Mouse (Mus musculus) midbrain, postnatal 0 days (tissue): ENCODE measurements at regions not wholly inside any gene's neighbourhood (a gene's known extent, or its start where the extent isn't known, plus 50 kb on each side); places are given as distances from the start of the nearest gene placed in this dataset.

Experiments used
- ATAC-seq: fragments of 200-750 bp; cut with Nextera tagmentation; 2 replicates; pipeline ENCODE4 v1.8.0; 2017; ENCODE audit warnings: moderate number of reproducible peaks, mild to moderate bottlenecking, moderate TSS enrichment, moderate library complexity; ENCODE audit not compliant: low FRiP score
- DNase-seq: peaks from one replicate; pipeline ENCODE4 v3.0.0-alpha.2; 2015; ENCODE audit warnings: low spot score
- H3K27ac ChIP-seq: fragments of 300-500 bp; sonication (generic); 2 replicates; pipeline ENCODE4 v1.5.1; 2014; ENCODE audit warnings: low read depth, mild to moderate bottlenecking, low read length, mixed read lengths
- H3K27me3 ChIP-seq: fragments of 300-500 bp; sonication (generic); 2 replicates; pipeline ENCODE4 v1.6.1; 2014; ENCODE audit warnings: low read length, control low read depth, mixed read lengths; ENCODE audit not compliant: insufficient read depth
- H3K36me3 ChIP-seq: fragments of 300-500 bp; sonication (generic); 2 replicates; pipeline ENCODE4 v1.6.1; 2014; ENCODE audit warnings: low read length, control low read depth, mixed read lengths; ENCODE audit not compliant: insufficient read depth
- H3K4me1 ChIP-seq: fragments of 300-500 bp; sonication (generic); 2 replicates; pipeline ENCODE4 v1.6.1; 2014; ENCODE audit warnings: mild to moderate bottlenecking, control low read depth, antibody characterized with exemption, low read length, mixed read lengths; ENCODE audit not compliant: insufficient read depth
- H3K4me2 ChIP-seq: fragments of 300-500 bp; sonication (generic); 2 replicates; pipeline ENCODE4 v1.6.1; 2014; ENCODE audit warnings: low read depth, mild to moderate bottlenecking, low read length, mixed read lengths; ENCODE audit not compliant: poor library complexity, severe bottlenecking
- H3K4me3 ChIP-seq: fragments of 300-500 bp; sonication (generic); 2 replicates; pipeline ENCODE4 v1.5.1; 2014; ENCODE audit warnings: low read depth, mild to moderate bottlenecking, low read length, moderate library complexity
- H3K9ac ChIP-seq: fragments of 300-500 bp; sonication (generic); replicated peaks from 2 replicates; pipeline ENCODE4 v1.6.1; 2014; ENCODE audit warnings: mild to moderate bottlenecking, low read length, moderate library complexity, mixed read lengths; ENCODE audit not compliant: poor library complexity, severe bottlenecking
- H3K9me3 ChIP-seq: fragments of 300-500 bp; sonication (generic); 2 replicates; pipeline ENCODE4 v1.6.1; 2016; ENCODE audit warnings: low read length, control low read depth
- CTCF ChIP-seq: IDR thresholded peaks from 2 replicates; pipeline ENCODE4 v1.5.1; 2016; ENCODE audit warnings: antibody characterized with exemption, mild to moderate bottlenecking
- WGBS: fragments of 180-500 bp; shearing (Covaris S2); extraction: QIAGEN DNeasy Blood & Tissue Kit; methylation state at CpG from one replicate; pipeline ENCODE4 v1.1.7; 2014; 5-methylcytosine and 5-hydroxymethylcytosine counted together

- Histone ChIP-seq H3K4me1 (no peaks in the 10 kb centered on the region), H3K9me3 (no peaks in the 10 kb centered on the region), H3K4me3 (no peak overlapping the region), H3K27ac (no peak overlapping the region), H3K4me2 (no peak overlapping the region), H3K9ac (no peak overlapping the region), H3K36me3 (no peaks in the 10 kb centered on the region), H3K27me3 (no peaks in the 10 kb centered on the region)
- DNase-seq, result no peak
- ATAC-seq, result no peak
- 89% methylated on average over 6 of the region's 6 CpGs for WGBS
- TF ChIP-seq CTCF, result no peak
Observed at GRCm38 (mm10) chr1:42025781-42026180, 669.8 kb upstream of the Pou3f3 start.

GRCm38 (mm10) chr1:42026423-42026822 is 669.1 kb upstream of the Pou3f3 start:
- no peaks in the 10 kb centered on the region for H3K27me3 ChIP-seq
- no peak overlapping the region for H3K27ac ChIP-seq
- no peaks in the 10 kb centered on the region for H3K9me3 ChIP-seq
- no peaks in the 10 kb centered on the region for H3K36me3 ChIP-seq
- no peak overlapping the region for H3K9ac ChIP-seq
- H3K4me2 ChIP-seq, result no peak overlapping the region
- TF ChIP-seq CTCF, result no peak
- H3K4me3 ChIP-seq, result no peak overlapping the region
- ATAC-seq (no peak), DNase-seq (no peak)
- WGBS, result 63% methylated on average over 5 of the region's 5 CpGs
- H3K4me1 ChIP-seq, result no peaks in the 10 kb centered on the region

GRCm38 (mm10) chr1:42033786-42034185 is 661.8 kb upstream of the Pou3f3 start:
- H3K27me3 ChIP-seq, result no peaks in the 10 kb centered on the region
- H3K4me1 ChIP-seq, result no peaks in the 10 kb centered on the region
- DNase-seq (no peak), ATAC-seq (no peak)
- H3K27ac ChIP-seq, result no peak overlapping the region
- H3K4me2 ChIP-seq, result no peak overlapping the region
- WGBS, result 86% methylated on average over 2 of the region's 2 CpGs
- H3K9ac ChIP-seq, result no peak overlapping the region
- H3K36me3 ChIP-seq, result no peaks in the 10 kb centered on the region
- no peak overlapping the region for H3K4me3 ChIP-seq
- H3K9me3 ChIP-seq, result no peaks in the 10 kb centered on the region
- TF ChIP-seq CTCF, result no peak

GRCm38 (mm10) chr1:42035371-42035770 is 660.2 kb upstream of the Pou3f3 start:
- H3K36me3 ChIP-seq, result no peaks in the 10 kb centered on the region
- ATAC-seq, result no peak
- no peak overlapping the region for H3K4me3 ChIP-seq
- H3K27ac ChIP-seq, result no peak overlapping the region
- no peak for TF ChIP-seq CTCF
- H3K4me2 ChIP-seq, result no peak overlapping the region
- no peaks in the 10 kb centered on the region for H3K27me3 ChIP-seq
- WGBS, result 87% methylated on average over 4 of the region's 4 CpGs
- H3K9me3 ChIP-seq, result no peaks in the 10 kb centered on the region
- no peak for DNase-seq
- no peak overlapping the region for H3K9ac ChIP-seq
- H3K4me1 ChIP-seq, result no peaks in the 10 kb centered on the region

- H3K27ac ChIP-seq, result no peak overlapping the region
- no peak overlapping the region for H3K4me3 ChIP-seq
- no peak overlapping the region for H3K9ac ChIP-seq
- H3K4me2 ChIP-seq, result no peak overlapping the region
- TF ChIP-seq CTCF, result no peak
- WGBS, result 73% methylated on average over 2 of the region's 2 CpGs
- no peak for DNase-seq
- no peaks in the 10 kb centered on the region for H3K9me3 ChIP-seq
- no peaks in the 10 kb centered on the region for H3K36me3 ChIP-seq
- H3K4me1 ChIP-seq, result no peaks in the 10 kb centered on the region
- ATAC-seq, result no peak
- H3K27me3 ChIP-seq, result no peaks in the 10 kb centered on the region
Observed at GRCm38 (mm10) chr1:42041544-42041943, 654.0 kb upstream of the Pou3f3 start.

GRCm38 (mm10) chr1:42058494-42058893 is 637.1 kb upstream of the Pou3f3 start:
- DNase-seq, result no peak
- no peak for ATAC-seq
- Histone ChIP-seq H3K9me3 (no peaks in the 10 kb centered on the region), H3K4me1 (no peaks in the 10 kb centered on the region), H3K27ac (no peak overlapping the region), H3K36me3 (no peaks in the 10 kb centered on the region), H3K4me3 (no peak overlapping the region), H3K4me2 (no peak overlapping the region), H3K9ac (no peak overlapping the region), H3K27me3 (no peaks in the 10 kb centered on the region)
- no peak for TF ChIP-seq CTCF

GRCm38 (mm10) chr1:42070064-42070463 is 625.5 kb upstream of the Pou3f3 start:
- no peak overlapping the region for H3K9ac ChIP-seq
- ATAC-seq (no peak), DNase-seq (no peak)
- H3K36me3 ChIP-seq, result no peaks in the 10 kb centered on the region
- WGBS, result 81% methylated on average over 5 of the region's 5 CpGs
- no peak for TF ChIP-seq CTCF
- no peak overlapping the region for H3K4me3 ChIP-seq
- H3K27ac ChIP-seq, result no peak overlapping the region
- H3K27me3 ChIP-seq, result no peaks in the 10 kb centered on the region
- H3K4me2 ChIP-seq, result no peak overlapping the region
- no peaks in the 10 kb centered on the region for H3K4me1 ChIP-seq
- H3K9me3 ChIP-seq, result no peaks in the 10 kb centered on the region
